Mouse (Mus musculus) lung, embryonic 14.5 days (tissue): ENCODE data around the gene Gsn. TPM values are rescaled to one million over a fixed set of nuclear protein-coding genes. Genes with fewer than 3 reads are reported as not detected.

Source experiments
- ATAC-seq: fragments of 200-750 bp; cut with Nextera tagmentation; 2 replicates; pipeline ENCODE4 v1.8.0; 2017; ENCODE audit warnings: mild to moderate bottlenecking, moderate TSS enrichment, moderate library complexity; ENCODE audit not compliant: insufficient read depth
- DNase-seq: peaks from one replicate; pipeline ENCODE4 v3.0.0-alpha.2; 2015
- H3K27ac ChIP-seq: fragments of 300-500 bp; sonication (generic); 2 replicates; pipeline ENCODE4 v1.5.1; 2014; ENCODE audit warnings: low read depth, mild to moderate bottlenecking, moderate library complexity
- H3K27me3 ChIP-seq: fragments of 300-500 bp; sonication (generic); 2 replicates; pipeline ENCODE4 v1.6.1; 2014; ENCODE audit warnings: low read length, control low read depth; ENCODE audit not compliant: insufficient read depth
- H3K36me3 ChIP-seq: fragments of 300-500 bp; sonication (generic); 2 replicates; pipeline ENCODE4 v1.6.1; 2014; ENCODE audit warnings: control low read depth; ENCODE audit not compliant: insufficient read depth
- H3K4me1 ChIP-seq: fragments of 300-500 bp; sonication (generic); 2 replicates; pipeline ENCODE4 v1.6.1; 2014; ENCODE audit warnings: antibody characterized with exemption, control low read depth; ENCODE audit not compliant: insufficient read depth
- H3K4me2 ChIP-seq: fragments of 300-500 bp; sonication (generic); 2 replicates; pipeline ENCODE4 v1.6.1; 2014; ENCODE audit warnings: mild to moderate bottlenecking
- H3K4me3 ChIP-seq: fragments of 300-500 bp; sonication (generic); 2 replicates; pipeline ENCODE4 v1.5.1; 2014; ENCODE audit warnings: low read depth, low read length
- H3K9ac ChIP-seq: fragments of 300-500 bp; sonication (generic); 2 replicates; pipeline ENCODE4 v1.6.1; 2014
- H3K9me3 ChIP-seq: fragments of 300-500 bp; sonication (generic); 2 replicates; pipeline ENCODE4 v1.6.1; 2016; ENCODE audit warnings: low read depth, low read length, control low read depth
- CTCF ChIP-seq: IDR thresholded peaks from 2 replicates; pipeline ENCODE4 v1.5.1; 2016; ENCODE audit warnings: antibody characterized with exemption, low read depth
- WGBS: fragments of 180-500 bp; shearing (Covaris S2); extraction: QIAGEN DNeasy Blood & Tissue Kit; methylation state at CpG from one replicate; pipeline ENCODE4 v1.1.7; 2014; 5-methylcytosine and 5-hydroxymethylcytosine counted together
- polyA plus RNA-seq: library from polyadenylated mRNA; unstranded; fragments of >200 nt; fragmentation: Nextera tagmentation; extraction: Ambion mirVana; gene quantifications from 2 replicates; pipeline ENCODE4 v1.2.1, GENCODE M21; 2014

The Gsn gene
- polyA plus RNA-seq, 1 experiment from 2014 or later: 95.9 TPM

- DNase-seq (no peak), ATAC-seq (no peak)
- no peak overlapping the region for H3K4me2 ChIP-seq
- peaks cover 15% of the 10 kb centered on the region for H3K4me1 ChIP-seq
- H3K27me3 ChIP-seq: peaks cover 15% of the 10 kb centered on the region; the same call in 1 of the 2 replicates
- H3K4me3 ChIP-seq: no peak overlapping the region
- no peaks in the 10 kb centered on the region for H3K36me3 ChIP-seq
- no peak overlapping the region for H3K27ac ChIP-seq
- 63% methylated on average over 3 of the region's 3 CpGs for whole genome bisulfite sequencing
- H3K9me3 ChIP-seq: no peaks in the 10 kb centered on the region
- TF ChIP-seq CTCF: no peak
- no peak overlapping the region for H3K9ac ChIP-seq
These were observed 23.8 kb downstream of the Gsn start for GRCm38 (mm10) chr2:35280001-35280400.

GRCm38 (mm10) chr2:35282214-35282613 lies 26.0 kb downstream of the Gsn start:
- 1% methylated on average over 32 of the region's 32 CpGs for WGBS
- peak; percentile 38; the same call in 1 of the 2 replicates for ATAC-seq
- Histone ChIP-seq H3K4me3 (peak overlapping the region; percentile 44), H3K9me3 (no peaks in the 10 kb centered on the region), H3K27ac (no peak overlapping the region), H3K4me2 (peak overlapping the region; percentile 75), H3K27me3 (peaks cover 15% of the 10 kb centered on the region; the same call in 1 of the 2 replicates), H3K36me3 (no peaks in the 10 kb centered on the region), H3K4me1 (peaks cover 13% of the 10 kb centered on the region), H3K9ac (peak overlapping the region; percentile 54)
- TF ChIP-seq CTCF: no peak
- peak; percentile 58 for DNase-seq

- 66% methylated on average over 4 of the region's 4 CpGs for WGBS
- Histone ChIP-seq H3K4me1 (0 out of 2 replicates have a peak, but pooled peaks cover 8% of the 10 kb centered on the region), H3K9me3 (no peaks in the 10 kb centered on the region), H3K9ac (no peak overlapping the region), H3K4me2 (no peak overlapping the region), H3K27me3 (peaks cover 15% of the 10 kb centered on the region; the same call in 1 of the 2 replicates), H3K27ac (no peak overlapping the region), H3K4me3 (no peak overlapping the region), H3K36me3 (no peaks in the 10 kb centered on the region)
- ATAC-seq (peak; percentile 11; the same call in 1 of the 2 replicates), DNase-seq (no peak)
- no peak for TF ChIP-seq CTCF
These were observed 27.8 kb downstream of the Gsn start for GRCm38 (mm10) chr2:35283997-35284396.

GRCm38 (mm10) chr2:35285209-35285608 lies 29.0 kb downstream of the Gsn start:
- H3K27ac ChIP-seq: no peak overlapping the region
- no peak overlapping the region for H3K9ac ChIP-seq
- no peak for TF ChIP-seq CTCF
- H3K36me3 ChIP-seq: no peaks in the 10 kb centered on the region
- no peak overlapping the region for H3K4me3 ChIP-seq
- H3K4me2 ChIP-seq: no peak overlapping the region
- H3K27me3 ChIP-seq: peaks cover 15% of the 10 kb centered on the region; the same call in 1 of the 2 replicates
- WGBS: 68% methylated on average over 5 of the region's 5 CpGs
- 0 out of 2 replicates have a peak, but pooled peaks cover 8% of the 10 kb centered on the region for H3K4me1 ChIP-seq
- DNase-seq (no peak), ATAC-seq (no peak)
- H3K9me3 ChIP-seq: no peaks in the 10 kb centered on the region

- Histone ChIP-seq H3K4me1 (0 out of 2 replicates have a peak, but pooled peaks cover 6% of the 10 kb centered on the region), H3K4me2 (no peak overlapping the region), H3K36me3 (no peaks in the 10 kb centered on the region), H3K27ac (peak overlapping the region; percentile 79), H3K9ac (no peak overlapping the region), H3K9me3 (no peaks in the 10 kb centered on the region), H3K27me3 (peaks cover 14% of the 10 kb centered on the region; the same call in 1 of the 2 replicates), H3K4me3 (no peak overlapping the region)
- TF ChIP-seq CTCF: no peak
- WGBS: 57% methylated on average over 12 of the region's 12 CpGs
- DNase-seq (peak; percentile 59), ATAC-seq (peak; percentile 55)
These were observed 30.9 kb downstream of the Gsn start for GRCm38 (mm10) chr2:35287017-35287620.

- DNase-seq: peak; percentile 89
- no peak overlapping the region for H3K4me3 ChIP-seq
- no peaks in the 10 kb centered on the region for H3K4me1 ChIP-seq
- H3K9ac ChIP-seq: no peak overlapping the region
- no peaks in the 10 kb centered on the region for H3K9me3 ChIP-seq
- no peak overlapping the region for H3K27ac ChIP-seq
- no peaks in the 10 kb centered on the region for H3K27me3 ChIP-seq
- TF ChIP-seq CTCF: peak; percentile 85
- peak; percentile 39; the same call in 1 of the 2 replicates for ATAC-seq
- no peaks in the 10 kb centered on the region for H3K36me3 ChIP-seq
- H3K4me2 ChIP-seq: no peak overlapping the region
- 34% methylated on average over 13 of the region's 13 CpGs for WGBS
These were observed 32.8 kb downstream of the Gsn start for GRCm38 (mm10) chr2:35288758-35289635.

- peak; percentile 79 for TF ChIP-seq CTCF
- peak; percentile 77 for DNase-seq
- no peak overlapping the region for H3K27ac ChIP-seq
These were observed 35.7 kb downstream of the Gsn start for GRCm38 (mm10) chr2:35291856-35292255.

More at GRCm38 (mm10) chr2:35291856-35292255, 35.7 kb downstream of the Gsn start:
- Histone ChIP-seq H3K4me3 (no peak overlapping the region), H3K4me1 (no peaks in the 10 kb centered on the region), H3K9ac (no peak overlapping the region), H3K27me3 (no peaks in the 10 kb centered on the region), H3K4me2 (no peak overlapping the region), H3K9me3 (no peaks in the 10 kb centered on the region), H3K36me3 (no peaks in the 10 kb centered on the region)
- ATAC-seq: no peak
- WGBS: 14% methylated on average over 3 of the region's 3 CpGs
